Mouse (Mus musculus) liver, postnatal 0 days (tissue): ENCODE measurements at regions not wholly inside any gene's neighbourhood (a gene's known extent, or its start where the extent isn't known, plus 50 kb on each side); places are given as distances from the start of the nearest gene placed in this dataset.

Experiments
- CTCF ChIP-seq: sonication (generic); IDR thresholded peaks from 2 replicates; pipeline ENCODE4 v1.5.1; 2016; ENCODE audit warnings: antibody characterized with exemption, low read depth
- EP300 ChIP-seq: IDR thresholded peaks from 2 replicates; pipeline ENCODE4 v1.6.1; 2016; ENCODE audit warnings: antibody characterized with exemption, low read depth, mild to moderate bottlenecking

GRCm38 (mm10) chr11:17658717-17659116 lies 295.0 kb downstream of the Etaa1 start:
- TF ChIP-seq CTCF, result no peak
- TF ChIP-seq EP300, result no peak
